Mouse (Mus musculus) Patski (cell line): Measurements from ENCODE around the gene Mrps9. TPM values are rescaled to one million over a fixed set of nuclear protein-coding genes. Genes with fewer than 3 reads are reported as not detected.

ENCODE experiments used
- ATAC-seq: fragments of 100-300 bp; one replicate; pipeline ENCODE4 v1.8.0; 2021
- CTCF ChIA-PET: fragments of 350-600 bp; sonication (Branson Sonifier 250); formaldehyde crosslinking; loops from one replicate; lab custom pipeline; 2022; ENCODE audit warnings: inconsistent platforms; lab: Charles Lee
- POLR2A ChIA-PET: fragments of 350-600 bp; sonication (Branson Sonifier 250); formaldehyde crosslinking; loops from one replicate; lab custom pipeline; 2022; ENCODE audit warnings: antibody characterized with exemption, inconsistent platforms; lab: Charles Lee
- DNase-seq: peaks from one replicate; pipeline ENCODE4 v3.0.0-alpha.2; 2011; ENCODE audit warnings: low read depth, low spot score
- H3K27me3 ChIP-seq: fragments of 371-371 bp; one replicate; pipeline ENCODE4 v1.5.1; 2021
- CTCF ChIP-seq: fragments of 100-300 bp; IDR thresholded peaks from one replicate; pipeline ENCODE4 v1.5.1; 2021
- in situ Hi-C: fragments of 300-500 bp; cut with MboI; formaldehyde crosslinking; loops from 3 replicates; pipeline ENCODE4 v1.11.1; 2018; ENCODE audit warnings: low pct_unique_long_range_greater_than_20kb, mixed read lengths
- polyA plus RNA-seq: library from polyadenylated mRNA; unstranded; gene quantifications from one replicate; pipeline ENCODE4 v1.2.3, GENCODE M21; 2021

The Mrps9 gene
- polyA plus RNA-seq = 72.7 TPM

GRCm38 (mm10) chr1:42850663-42851397 lies at the start of gene Mrps9:
Gene Mrps9 (plus strand): TSS chr1:42851233.
- peaks cover 11% of the 10 kb centered on the region for H3K27me3 ChIP-seq
- DNase-seq (peak; percentile 87), ATAC-seq (peak; percentile 99)
- ChIA-PET POLR2A (no interaction called here), CTCF (no interaction called here)
- no peak for TF ChIP-seq CTCF
- in situ Hi-C loops = no loop called here

DNA sequence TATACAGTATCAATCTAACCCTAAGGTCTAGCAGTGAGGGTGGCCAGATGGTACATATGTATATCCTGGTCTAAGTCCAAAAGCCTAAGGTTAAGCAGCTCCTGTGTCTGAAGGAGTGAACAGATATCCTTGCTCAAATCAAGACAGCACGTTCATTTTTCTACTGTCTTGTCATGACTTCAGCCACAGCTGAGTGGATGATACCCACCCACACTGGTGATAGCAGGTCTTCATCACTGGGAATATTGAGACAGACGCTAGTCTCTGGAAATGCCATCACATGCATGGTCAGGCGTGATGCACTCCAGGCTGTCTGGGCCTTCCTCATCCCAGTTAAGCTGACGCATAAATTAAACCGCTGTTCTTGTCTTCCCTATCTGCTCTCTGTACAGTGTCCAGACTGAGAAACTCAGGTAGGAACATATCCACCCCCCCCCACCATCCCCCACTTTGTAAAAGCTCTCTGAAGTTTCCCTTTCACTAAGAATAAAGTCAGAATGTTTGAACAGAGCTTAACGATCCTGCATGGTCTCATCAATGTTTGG lies 37.7 kb upstream of the Mrps9 start:
- H3K27me3 ChIP-seq = peaks cover 10% of the 10 kb centered on the region
- ChIA-PET CTCF (no interaction called here), POLR2A (no interaction called here)
- no peak for TF ChIP-seq CTCF
- in situ Hi-C loops = no loop called here
- ATAC-seq = no peak
- no peak for DNase-seq

DNA sequence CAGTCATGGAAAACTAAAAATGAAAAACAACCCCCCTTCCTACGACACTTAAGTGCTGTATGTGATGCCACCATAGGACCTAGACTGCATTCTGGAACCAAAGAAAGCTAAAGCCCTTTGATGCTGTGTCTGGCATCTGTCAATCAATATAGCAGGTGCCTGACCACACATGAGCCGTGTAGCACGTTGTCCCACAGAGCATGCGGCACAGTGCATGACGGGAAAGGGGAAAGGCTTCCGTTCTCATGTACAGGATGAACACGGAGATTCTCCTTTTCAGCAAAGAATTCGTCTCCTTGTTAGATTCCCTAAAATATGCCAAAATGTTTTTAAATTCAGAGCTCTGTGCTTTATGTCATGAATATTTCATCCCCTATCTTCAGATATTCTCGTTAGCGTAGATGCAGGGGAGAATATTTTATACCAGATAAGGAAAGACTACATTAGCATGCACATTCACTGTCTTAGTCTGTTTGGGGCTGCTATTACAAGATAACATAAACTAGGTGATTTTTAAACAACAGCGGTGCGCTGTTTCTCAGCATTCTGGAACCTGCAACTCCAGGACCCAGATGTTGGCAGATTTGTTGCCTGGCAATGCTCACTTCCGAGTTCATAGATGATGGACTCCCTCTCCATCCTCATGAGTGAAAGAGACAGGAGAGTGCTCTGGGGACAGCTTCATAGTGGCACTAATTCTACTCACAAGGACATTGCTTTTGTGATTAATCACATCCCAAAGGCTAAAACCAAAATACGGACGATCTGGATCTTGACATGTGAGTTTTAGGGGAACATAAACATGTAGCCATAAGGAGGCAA lies 36.0 kb upstream of the Mrps9 start:
- in situ Hi-C loops = no loop called here
- ATAC-seq (no peak), DNase-seq (no peak)
- peaks cover 11% of the 10 kb centered on the region for H3K27me3 ChIP-seq
- POLR2A ChIA-PET = no interaction called here
- no peak for TF ChIP-seq CTCF
- CTCF ChIA-PET = interaction anchor here (1.1 kb wide), 1 partner anchor 11 kb away, joined by 3 read pairs; no protein-coding TSS in a partner anchor

- ChIA-PET CTCF (no interaction called here), POLR2A (no interaction called here)
- DNase-seq = no peak
- peaks cover 7% of the 10 kb centered on the region for H3K27me3 ChIP-seq
- in situ Hi-C loops = no loop called here
- ATAC-seq = peak; percentile 57
- no peak for TF ChIP-seq CTCF
These were observed 350 bp downstream of the Mrps9 start for GRCm38 (mm10) chr1:42851398-42851767.

DNA sequence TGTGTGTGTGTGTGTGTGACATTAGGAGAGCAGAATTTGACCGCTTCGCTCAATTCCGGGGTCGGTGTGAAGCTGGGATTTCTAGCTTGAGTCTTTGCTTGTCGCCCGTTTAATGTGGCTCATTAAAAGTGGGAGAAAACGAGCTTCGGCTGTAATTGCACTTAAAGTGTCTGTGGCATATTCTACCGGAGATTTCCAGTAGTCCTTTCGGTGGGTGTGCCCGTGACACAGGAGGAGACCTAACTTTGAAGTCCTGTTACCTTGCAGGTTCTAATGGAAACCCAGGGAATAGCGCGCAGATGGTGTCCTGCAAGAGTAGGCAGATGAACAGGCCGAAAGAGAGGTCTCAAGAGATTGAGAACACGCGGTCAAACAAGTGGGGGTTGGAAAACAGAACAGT lies 777 bp downstream of the Mrps9 start:
- peaks cover 7% of the 10 kb centered on the region for H3K27me3 ChIP-seq
- DNase-seq = no peak
- in situ Hi-C loops = no loop called here
- ChIA-PET POLR2A (no interaction called here), CTCF (no interaction called here)
- no peak for ATAC-seq
- no peak for TF ChIP-seq CTCF

GRCm38 (mm10) chr1:42864719-42865250 lies 13.8 kb downstream of the Mrps9 start:
- CTCF ChIA-PET = interaction anchor here (0.8 to 1.4 kb wide), 2 partner anchors 11 to 16 kb away, joined by 3 read pairs; no protein-coding TSS in a partner anchor
- no peak for TF ChIP-seq CTCF
- POLR2A ChIA-PET = no interaction called here
- in situ Hi-C loops = no loop called here
- ATAC-seq = no peak
- no peak for DNase-seq
- no peaks in the 10 kb centered on the region for H3K27me3 ChIP-seq

DNA sequence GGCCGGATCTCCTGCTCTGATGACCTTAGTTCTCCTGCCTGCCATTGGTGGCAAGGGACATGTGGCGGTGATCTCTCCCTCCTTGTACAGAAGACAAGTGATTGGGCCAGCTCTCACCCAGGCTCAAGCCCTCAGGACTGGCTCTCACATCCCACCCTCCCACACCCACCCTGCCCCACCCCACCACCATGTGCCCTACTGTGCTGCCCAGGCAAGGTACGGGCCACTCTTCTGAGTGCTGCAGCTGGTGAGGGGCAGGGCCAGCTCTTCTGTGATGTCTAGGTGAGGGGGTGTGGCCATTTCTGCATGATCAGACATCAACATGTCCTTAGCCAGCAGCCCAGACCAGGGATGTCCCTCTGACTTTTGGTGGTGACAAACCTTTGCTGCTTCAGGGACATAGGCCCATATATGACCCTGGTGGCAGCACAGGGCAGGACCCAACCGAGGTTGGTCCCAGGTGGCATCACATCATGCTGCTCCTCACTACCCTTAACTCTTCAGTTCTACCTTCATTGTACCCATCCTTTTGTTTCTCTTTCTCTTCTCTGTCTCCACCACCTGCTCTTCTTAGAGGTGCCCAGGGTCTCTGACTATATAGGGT lies 14.4 kb downstream of the Mrps9 start:
- DNase-seq = no peak
- no peak for ATAC-seq
- CTCF ChIA-PET = no interaction called here
- no peak for TF ChIP-seq CTCF
- in situ Hi-C loops = no loop called here
- POLR2A ChIA-PET = no interaction called here
- H3K27me3 ChIP-seq = no peaks in the 10 kb centered on the region

DNA sequence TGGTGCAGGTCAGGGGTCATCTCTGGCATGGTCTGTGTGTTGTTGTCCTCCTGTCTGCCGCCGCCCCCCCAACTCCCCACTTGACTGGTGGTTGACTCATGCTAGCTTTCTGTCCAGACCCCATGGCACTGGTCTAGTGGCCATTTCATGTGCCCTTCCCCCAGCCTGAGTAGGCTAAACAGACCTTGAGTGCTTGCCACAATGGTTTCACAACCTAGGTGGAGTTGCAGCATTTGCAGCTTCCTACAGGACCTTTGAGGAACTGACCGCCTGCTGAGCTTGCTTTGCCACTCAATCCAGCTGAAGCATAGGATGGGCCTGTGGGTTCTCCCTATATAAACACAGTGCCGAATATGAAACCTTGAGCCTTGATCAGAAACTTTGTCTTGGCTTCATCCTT lies 15.0 kb downstream of the Mrps9 start:
- no peak for TF ChIP-seq CTCF
- in situ Hi-C loops = no loop called here
- H3K27me3 ChIP-seq = no peaks in the 10 kb centered on the region
- no peak for ATAC-seq
- POLR2A ChIA-PET = no interaction called here
- CTCF ChIA-PET = no interaction called here
- DNase-seq = no peak

GRCm38 (mm10) chr1:42867188-42867587 lies 16.2 kb downstream of the Mrps9 start:
- no peak for TF ChIP-seq CTCF
- ATAC-seq (no peak), DNase-seq (no peak)
- ChIA-PET CTCF (no interaction called here), POLR2A (no interaction called here)
- in situ Hi-C loops = no loop called here
- no peaks in the 10 kb centered on the region for H3K27me3 ChIP-seq

- in situ Hi-C loops = no loop called here
- ATAC-seq (no peak), DNase-seq (no peak)
- ChIA-PET CTCF (no interaction called here), POLR2A (no interaction called here)
- TF ChIP-seq CTCF = no peak
- H3K27me3 ChIP-seq = no peaks in the 10 kb centered on the region
These were observed 23.1 kb downstream of the Mrps9 start for GRCm38 (mm10) chr1:42874174-42874573.
